Mouse (Mus musculus) stomach, postnatal 0 days (tissue): ENCODE data around the gene Dazap1.

Source experiments
- CTCF ChIP-seq: IDR thresholded peaks from 2 replicates; pipeline ENCODE4 v1.5.1; 2016; ENCODE audit warnings: antibody characterized with exemption, low read depth, mild to moderate bottlenecking, moderate library complexity
- EP300 ChIP-seq: optimal IDR thresholded peaks from 2 replicates; pipeline ENCODE3; 2016; ENCODE audit warnings: antibody characterized with exemption

- TF ChIP-seq CTCF (no peak), EP300 (no peak)
These were observed 24.2 kb downstream of the Dazap1 start for GRCm38 (mm10) chr10:80285222-80286070.
